Mouse (Mus musculus) forebrain, embryonic 13.5 days (tissue): ENCODE measurements at regions not wholly inside any gene's neighbourhood (a gene's known extent, or its start where the extent isn't known, plus 50 kb on each side); places are given as distances from the start of the nearest gene placed in this dataset.
A peak's percentile ranks its signal among the peaks of the same experiment; 100 is the strongest.
"Not testable (repeated sequence)": the region's sequence is repeated elsewhere in the genome, so short reads cannot be mapped to it uniquely, and the experiment has no call there.

ENCODE experiments used
- ATAC-seq: fragments of 200-750 bp; cut with Nextera tagmentation; 2 replicates; pipeline ENCODE4 v1.8.0; 2017
- H3K27ac ChIP-seq: fragments of 300-500 bp; sonication (generic); 2 replicates; pipeline ENCODE4 v1.5.1; 2015; ENCODE audit warnings: inconsistent platforms, mild to moderate bottlenecking, moderate library complexity
- H3K27me3 ChIP-seq: fragments of 300-500 bp; sonication (generic); 2 replicates; pipeline ENCODE4 v1.6.1; 2015; ENCODE audit warnings: mild to moderate bottlenecking, inconsistent platforms
- H3K36me3 ChIP-seq: fragments of 300-500 bp; sonication (generic); 2 replicates; pipeline ENCODE4 v1.6.1; 2015; ENCODE audit warnings: mild to moderate bottlenecking, inconsistent platforms; ENCODE audit not compliant: poor library complexity, severe bottlenecking
- H3K4me1 ChIP-seq: fragments of 300-500 bp; sonication (generic); 2 replicates; pipeline ENCODE4 v1.6.1; 2015; ENCODE audit warnings: inconsistent platforms
- H3K4me2 ChIP-seq: fragments of 300-500 bp; sonication (generic); 2 replicates; pipeline ENCODE4 v1.6.1; 2015; ENCODE audit warnings: inconsistent platforms, mild to moderate bottlenecking, moderate library complexity
- H3K4me3 ChIP-seq: fragments of 300-500 bp; sonication (generic); 2 replicates; pipeline ENCODE4 v1.5.1; 2015; ENCODE audit warnings: mild to moderate bottlenecking, inconsistent platforms
- H3K9ac ChIP-seq: fragments of 300-500 bp; sonication (generic); 2 replicates; pipeline ENCODE4 v1.6.1; 2015; ENCODE audit warnings: mild to moderate bottlenecking, inconsistent platforms
- H3K9me3 ChIP-seq: fragments of 300-500 bp; sonication (generic); replicated peaks from 2 replicates; pipeline ENCODE4 v1.6.1; 2016; ENCODE audit warnings: inconsistent platforms
- WGBS: fragments of 180-500 bp; shearing (Covaris S2); methylation state at CpG from one replicate; pipeline ENCODE4 v1.1.7; 2015; 5-methylcytosine and 5-hydroxymethylcytosine counted together

DNA sequence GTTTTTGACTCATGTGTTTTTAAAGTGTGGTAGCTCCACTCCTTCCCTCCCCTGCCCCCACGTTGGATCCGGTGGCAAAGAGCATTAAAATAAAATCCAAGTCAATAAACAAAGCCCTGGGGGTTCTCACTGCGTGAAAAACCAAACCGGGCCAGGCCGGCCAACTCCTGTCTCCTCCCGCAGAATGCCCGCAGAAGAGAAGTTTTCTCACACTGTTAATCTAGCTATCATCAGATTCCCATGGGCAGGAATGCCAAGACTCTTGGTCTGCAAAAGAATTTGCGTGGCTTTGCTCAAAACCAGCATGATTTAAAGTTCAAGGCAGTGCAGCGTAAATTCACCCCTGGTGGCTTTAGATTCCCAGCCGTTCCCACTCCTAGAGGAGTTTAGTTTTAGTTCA, 219.0 kb downstream of the Nkx6-1 start:
- Histone ChIP-seq H3K4me3 (no peak overlapping the region), H3K4me2 (no peak overlapping the region), H3K4me1 (no peaks in the 10 kb centered on the region), H3K36me3 (no peaks in the 10 kb centered on the region), H3K27ac (no peak overlapping the region), H3K9me3 (no peaks in the 10 kb centered on the region), H3K9ac (no peak overlapping the region), H3K27me3 (no peaks in the 10 kb centered on the region)
- ATAC-seq, result no peak
- WGBS, result 51% methylated on average over 10 of the region's 10 CpGs

DNA sequence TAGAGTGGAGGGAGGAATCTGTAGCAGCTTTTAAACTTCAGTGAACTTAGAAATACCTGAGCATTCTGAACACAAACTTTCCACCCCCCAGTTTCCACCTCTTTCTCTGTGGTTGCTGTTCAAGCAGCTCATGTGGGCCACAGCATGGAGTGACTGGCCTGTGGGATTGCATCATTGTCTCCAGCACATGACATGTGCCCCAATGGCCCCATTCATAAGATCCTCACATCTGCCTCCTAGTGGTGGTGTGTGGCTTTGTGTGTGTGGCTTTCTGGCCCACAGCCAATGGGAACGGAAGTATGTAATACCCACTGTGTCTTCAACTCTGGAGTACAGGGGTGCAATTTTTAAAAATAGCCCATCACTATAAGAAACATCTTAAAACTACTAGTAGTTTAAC, 223.0 kb downstream of the Nkx6-1 start:
- Histone ChIP-seq H3K9me3 (no peaks in the 10 kb centered on the region), H3K4me3 (no peak overlapping the region), H3K9ac (no peak overlapping the region), H3K36me3 (no peaks in the 10 kb centered on the region), H3K27ac (no peak overlapping the region), H3K4me2 (no peak overlapping the region), H3K4me1 (peaks cover 6% of the 10 kb centered on the region; the same call in 1 of the 2 replicates), H3K27me3 (no peaks in the 10 kb centered on the region)
- 68% methylated on average over 1 of the region's 1 CpGs for WGBS
- ATAC-seq, result no peak

DNA sequence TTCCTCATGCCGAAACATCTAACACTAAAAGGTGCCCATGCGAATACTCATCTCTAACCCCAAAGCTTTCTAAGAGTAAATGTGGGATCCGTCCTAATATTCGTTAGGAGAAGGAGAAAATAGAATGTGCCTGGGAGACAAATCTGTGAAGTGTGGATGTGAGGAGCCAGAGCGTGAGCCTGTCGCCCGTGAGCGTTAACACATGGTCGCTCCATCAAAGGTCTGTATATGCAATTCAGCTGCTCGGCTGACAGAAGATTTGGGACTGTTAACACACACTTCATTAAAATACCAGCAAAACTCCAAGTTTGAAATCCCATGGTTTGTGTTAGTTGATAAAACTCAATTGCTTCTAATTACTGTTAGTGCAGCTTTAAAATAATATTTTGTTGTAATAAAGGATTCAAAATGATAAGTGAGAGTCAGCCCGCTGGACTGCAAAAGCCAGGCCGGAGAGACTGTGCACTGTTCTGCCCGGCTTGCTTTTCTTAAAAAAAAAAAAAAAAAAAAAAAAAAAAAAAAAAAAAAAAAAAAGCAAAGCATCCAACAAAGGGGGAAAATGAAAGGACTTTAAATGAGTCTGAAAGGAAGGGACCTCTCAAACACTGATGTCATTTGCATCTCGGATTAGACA, 227.0 kb downstream of the Nkx6-1 start:
- no peak overlapping the region for H3K4me2 ChIP-seq
- H3K36me3 ChIP-seq, result no peaks in the 10 kb centered on the region
- H3K9me3 ChIP-seq, result no peaks in the 10 kb centered on the region
- H3K27me3 ChIP-seq, result peaks cover 11% of the 10 kb centered on the region; the same call in 1 of the 2 replicates
- 55% methylated on average over 14 of the region's 14 CpGs for WGBS
- ATAC-seq, result no peak
- no peak overlapping the region for H3K9ac ChIP-seq
- peaks cover 7% of the 10 kb centered on the region; the same call in 1 of the 2 replicates for H3K4me1 ChIP-seq
- no peak overlapping the region for H3K27ac ChIP-seq
- no peak overlapping the region for H3K4me3 ChIP-seq

DNA sequence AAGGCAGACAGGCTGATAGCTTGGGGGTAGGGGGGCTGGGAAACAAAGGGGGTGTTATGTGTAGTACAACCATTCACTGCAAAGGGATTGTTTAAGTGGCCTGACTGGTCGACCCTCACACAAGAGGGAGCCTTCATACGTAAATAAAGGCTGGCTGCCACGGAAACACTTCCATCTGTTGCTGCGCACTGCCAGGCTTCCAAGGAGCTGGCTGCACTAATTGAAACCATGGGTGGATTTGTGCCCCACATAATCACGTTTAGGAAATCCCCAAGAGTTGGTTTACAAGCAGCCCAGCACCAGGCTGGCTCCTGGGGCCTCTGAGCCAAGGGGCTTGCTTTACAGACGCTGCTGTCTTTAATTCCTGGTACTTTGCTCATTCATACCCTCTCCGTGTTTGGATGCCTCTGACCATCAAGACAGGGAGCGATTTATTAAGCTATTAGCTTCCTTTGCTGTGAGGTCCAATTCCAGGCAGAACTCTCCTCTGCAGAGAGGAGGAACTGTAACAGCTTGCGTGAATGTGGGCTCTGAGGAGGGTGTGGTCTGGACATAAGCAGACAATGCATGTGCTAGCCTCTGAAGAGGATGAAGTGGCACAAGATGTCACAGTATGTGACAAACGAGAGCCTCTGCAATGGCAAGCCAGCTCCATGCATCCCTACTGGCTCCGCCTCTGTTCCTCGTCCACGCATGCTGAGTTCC, 238.6 kb downstream of the Nkx6-1 start:
- H3K4me1 ChIP-seq, result peaks cover 21% of the 10 kb centered on the region
- H3K36me3 ChIP-seq, result no peaks in the 10 kb centered on the region
- peak overlapping the region; percentile 48 for H3K4me2 ChIP-seq
- no peak overlapping the region for H3K9ac ChIP-seq
- peaks cover 26% of the 10 kb centered on the region for H3K27me3 ChIP-seq
- H3K9me3 ChIP-seq, result no peaks in the 10 kb centered on the region
- H3K4me3 ChIP-seq, result peak overlapping the region; percentile 9; the same call in 1 of the 2 replicates
- 14% methylated on average over 13 of the region's 13 CpGs for WGBS
- peak; percentile 96 for ATAC-seq
- peak overlapping the region; percentile 66 for H3K27ac ChIP-seq

DNA sequence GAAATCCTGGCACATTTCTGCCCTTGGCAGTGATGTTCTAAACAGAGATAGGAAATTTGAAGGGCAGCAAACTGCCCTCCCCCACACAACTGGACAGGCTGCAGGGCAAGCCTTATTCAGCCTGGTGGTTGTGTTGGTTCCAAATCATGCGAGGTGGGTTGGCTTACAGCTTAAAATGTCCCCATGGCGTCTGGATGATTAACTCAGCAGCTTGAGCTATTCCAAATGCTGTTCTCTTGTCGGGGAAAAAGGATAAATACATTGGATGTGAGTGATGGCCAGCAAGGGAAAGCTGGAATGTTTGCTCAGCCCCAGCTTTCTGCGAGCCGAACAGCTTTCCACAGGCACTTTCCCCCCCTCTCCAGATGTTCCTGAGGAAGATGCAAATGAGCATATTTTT, 280.5 kb downstream of the Nkx6-1 start:
- Histone ChIP-seq H3K9ac (no peak overlapping the region), H3K27ac (no peak overlapping the region), H3K4me1 (no peaks in the 10 kb centered on the region), H3K36me3 (no peaks in the 10 kb centered on the region), H3K27me3 (no peaks in the 10 kb centered on the region), H3K4me2 (no peak overlapping the region), H3K9me3 (no peaks in the 10 kb centered on the region), H3K4me3 (no peak overlapping the region)
- no peak for ATAC-seq
- 83% methylated on average over 5 of the region's 5 CpGs for WGBS

DNA sequence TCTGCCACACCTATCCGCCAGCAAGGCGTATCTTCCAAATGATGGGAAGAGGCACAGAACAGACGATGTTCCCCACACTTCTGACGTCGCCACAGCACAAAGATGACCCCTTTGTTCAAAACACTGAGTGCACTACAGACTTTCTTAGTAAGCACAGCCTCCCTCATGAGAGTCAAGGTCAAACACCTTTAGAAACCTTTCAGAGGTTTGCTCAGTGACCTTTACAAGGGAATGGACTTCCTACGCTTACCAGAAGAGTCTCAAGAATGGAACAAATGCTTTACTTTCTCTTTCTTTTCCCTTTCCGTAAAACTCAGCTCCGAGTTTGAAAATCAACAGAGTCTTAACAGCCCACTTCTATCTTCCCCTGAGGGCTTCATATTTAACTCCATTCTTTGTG, 283.4 kb downstream of the Nkx6-1 start:
- 68% methylated on average over 8 of the region's 8 CpGs for WGBS
- Histone ChIP-seq H3K27ac (no peak overlapping the region), H3K27me3 (peaks cover 4% of the 10 kb centered on the region; the same call in 1 of the 2 replicates), H3K9me3 (no peaks in the 10 kb centered on the region), H3K4me3 (no peak overlapping the region), H3K4me2 (no peak overlapping the region), H3K9ac (no peak overlapping the region), H3K4me1 (no peaks in the 10 kb centered on the region), H3K36me3 (no peaks in the 10 kb centered on the region)
- no peak for ATAC-seq

DNA sequence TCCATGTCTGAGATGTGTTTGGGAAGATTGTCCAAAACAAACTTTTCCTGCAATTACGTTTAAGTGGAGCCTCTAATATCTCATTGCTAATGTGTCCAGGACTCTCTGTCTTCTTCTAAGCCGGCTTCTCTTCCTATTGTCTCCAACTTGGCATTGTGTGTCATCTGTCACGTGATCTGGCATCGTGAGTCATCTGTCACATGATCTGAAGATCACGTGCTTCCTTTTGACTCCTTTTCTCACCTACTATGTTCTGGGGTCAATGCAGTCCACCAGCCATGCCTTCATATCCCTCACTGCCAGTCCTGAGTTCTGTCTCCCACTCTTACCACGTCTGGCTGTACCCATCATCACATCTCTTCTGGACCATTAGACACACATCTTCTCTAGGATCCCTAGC, 288.1 kb downstream of the Nkx6-1 start:
- no peak overlapping the region for H3K27ac ChIP-seq
- no peaks in the 10 kb centered on the region for H3K9me3 ChIP-seq
- peaks cover 4% of the 10 kb centered on the region; the same call in 1 of the 2 replicates for H3K27me3 ChIP-seq
- no peaks in the 10 kb centered on the region for H3K4me1 ChIP-seq
- 90% methylated on average over 6 of the region's 6 CpGs for WGBS
- H3K36me3 ChIP-seq, result no peaks in the 10 kb centered on the region
- no peak overlapping the region for H3K9ac ChIP-seq
- no peak overlapping the region for H3K4me2 ChIP-seq
- no peak for ATAC-seq
- no peak overlapping the region for H3K4me3 ChIP-seq

DNA sequence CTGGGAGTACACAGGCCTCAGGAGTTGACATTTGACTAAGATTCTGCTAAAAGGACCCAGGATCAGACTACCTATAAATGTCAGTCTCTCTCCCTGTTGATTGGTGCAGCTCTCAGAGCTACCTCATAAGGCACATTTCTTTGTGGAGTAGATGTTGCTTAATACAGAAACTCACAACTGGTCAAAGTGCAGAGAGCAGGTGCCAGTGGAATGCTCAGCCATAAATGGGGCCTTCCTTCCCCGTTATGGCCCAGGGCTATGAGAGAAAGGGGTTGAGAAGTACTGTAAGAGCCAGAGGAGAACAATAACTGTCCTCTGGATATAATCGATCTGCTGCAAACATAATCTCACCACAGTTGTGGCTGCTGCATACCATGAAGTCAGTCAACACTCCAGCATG, 290.7 kb downstream of the Nkx6-1 start:
- no peaks in the 10 kb centered on the region for H3K9me3 ChIP-seq
- no peak for ATAC-seq
- no peaks in the 10 kb centered on the region for H3K36me3 ChIP-seq
- no peak overlapping the region for H3K4me2 ChIP-seq
- no peaks in the 10 kb centered on the region for H3K4me1 ChIP-seq
- WGBS, result 80% methylated on average over 2 of the region's 2 CpGs
- peaks cover 9% of the 10 kb centered on the region; the same call in 1 of the 2 replicates for H3K27me3 ChIP-seq
- H3K27ac ChIP-seq, result no peak overlapping the region
- H3K4me3 ChIP-seq, result no peak overlapping the region
- no peak overlapping the region for H3K9ac ChIP-seq

DNA sequence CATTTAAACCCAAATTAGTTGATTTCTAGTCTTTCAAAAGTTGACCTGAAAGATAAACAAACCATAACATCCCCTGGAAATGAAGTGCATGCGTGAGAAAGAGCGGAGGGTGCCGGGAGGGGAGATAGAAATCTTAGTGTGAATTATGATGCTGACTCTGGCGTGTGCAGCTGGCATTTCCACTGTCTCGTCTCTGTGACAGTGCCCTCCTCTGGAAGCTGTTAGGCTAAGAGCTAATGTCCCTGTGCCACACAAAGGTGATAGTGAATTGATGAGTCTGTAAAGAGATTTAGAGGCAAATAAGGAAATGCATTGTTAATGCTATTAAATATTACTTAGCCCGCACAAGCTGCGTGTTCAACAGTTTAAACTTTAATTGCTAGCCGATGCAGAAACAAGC, 292.6 kb downstream of the Nkx6-1 start:
- Histone ChIP-seq H3K36me3 (no peaks in the 10 kb centered on the region), H3K27me3 (peaks cover 16% of the 10 kb centered on the region), H3K9ac (no peak overlapping the region), H3K4me1 (no peaks in the 10 kb centered on the region), H3K4me2 (no peak overlapping the region), H3K4me3 (no peak overlapping the region), H3K9me3 (no peaks in the 10 kb centered on the region), H3K27ac (no peak overlapping the region)
- WGBS, result 70% methylated on average over 8 of the region's 8 CpGs
- ATAC-seq, result no peak

DNA sequence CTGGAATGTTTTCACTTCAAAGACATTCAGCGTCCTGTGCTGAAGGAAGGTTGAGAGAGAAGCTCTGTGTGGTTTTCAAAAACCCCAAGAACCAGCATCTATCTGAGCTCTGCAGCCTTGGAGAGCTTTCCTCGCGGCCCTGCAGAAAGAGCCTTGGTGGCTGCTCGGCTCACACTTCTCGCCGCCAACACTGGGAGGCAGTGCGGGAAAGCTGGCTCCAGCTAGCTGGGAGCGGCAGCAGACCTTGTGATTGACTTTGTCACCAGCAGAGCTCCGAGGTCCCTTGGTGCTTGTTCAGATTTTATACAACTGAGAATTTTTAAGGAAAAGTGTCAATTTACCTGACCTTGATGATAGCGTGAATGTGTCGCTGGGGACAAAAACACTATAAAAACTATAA, 299.4 kb downstream of the Nkx6-1 start:
- 11% methylated on average over 11 of the region's 11 CpGs for WGBS
- Histone ChIP-seq H3K4me2 (no peak overlapping the region), H3K9ac (no peak overlapping the region), H3K36me3 (no peaks in the 10 kb centered on the region), H3K27ac (no peak overlapping the region), H3K4me3 (no peak overlapping the region), H3K9me3 (no peaks in the 10 kb centered on the region), H3K27me3 (peaks cover 46% of the 10 kb centered on the region), H3K4me1 (no peaks in the 10 kb centered on the region)
- ATAC-seq, result peak; percentile 80

DNA sequence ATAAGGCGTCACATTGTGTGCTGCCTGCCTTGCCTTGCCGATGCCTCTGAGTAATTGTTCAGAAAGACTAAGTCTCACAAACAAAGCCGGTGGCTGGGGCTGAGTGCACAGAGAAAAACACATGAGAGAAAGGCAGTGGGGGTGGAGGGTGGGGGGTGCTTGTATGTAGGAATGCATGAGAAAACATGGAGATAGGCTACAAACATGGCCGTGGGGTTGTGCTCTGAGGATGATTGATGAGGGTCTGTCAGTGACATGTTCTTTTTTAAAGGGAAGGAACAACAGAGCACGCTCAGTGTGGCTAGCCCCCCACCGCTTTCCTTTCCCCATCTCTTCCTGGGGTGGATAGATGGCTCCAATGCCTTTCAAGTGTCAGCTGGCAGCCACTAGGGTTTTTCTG, 304.8 kb downstream of the Nkx6-1 start:
- no peaks in the 10 kb centered on the region for H3K4me1 ChIP-seq
- no peak overlapping the region for H3K4me3 ChIP-seq
- H3K9me3 ChIP-seq, result no peaks in the 10 kb centered on the region
- no peak overlapping the region for H3K9ac ChIP-seq
- no peak for ATAC-seq
- H3K27me3 ChIP-seq, result peaks cover 21% of the 10 kb centered on the region; the same call in 1 of the 2 replicates
- WGBS, result 37% methylated on average over 6 of the region's 6 CpGs
- H3K27ac ChIP-seq, result no peak overlapping the region
- no peak overlapping the region for H3K4me2 ChIP-seq
- H3K36me3 ChIP-seq, result no peaks in the 10 kb centered on the region

DNA sequence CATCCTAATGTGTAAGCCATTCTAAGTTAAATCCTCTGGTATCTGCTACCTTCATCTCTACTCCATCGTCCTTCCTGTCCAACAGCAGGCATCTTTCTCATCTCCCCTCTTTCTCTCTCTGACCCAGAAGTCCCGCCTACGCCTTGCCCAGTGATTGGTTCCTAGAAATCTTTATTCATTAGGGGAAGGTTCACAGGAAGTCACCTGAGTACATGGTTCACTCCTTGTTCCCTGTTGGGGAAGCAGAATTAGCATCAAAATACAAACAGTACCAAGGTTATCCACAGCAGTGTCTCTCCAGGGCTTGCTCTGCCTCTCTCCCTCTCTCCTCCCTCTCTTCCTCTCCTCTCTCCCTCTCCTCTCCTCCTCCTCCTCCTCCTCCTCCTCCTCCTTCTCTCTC, 319.4 kb downstream of the Nkx6-1 start:
- Histone ChIP-seq H3K9ac (no peak overlapping the region), H3K4me3 (no peak overlapping the region)

DNA sequence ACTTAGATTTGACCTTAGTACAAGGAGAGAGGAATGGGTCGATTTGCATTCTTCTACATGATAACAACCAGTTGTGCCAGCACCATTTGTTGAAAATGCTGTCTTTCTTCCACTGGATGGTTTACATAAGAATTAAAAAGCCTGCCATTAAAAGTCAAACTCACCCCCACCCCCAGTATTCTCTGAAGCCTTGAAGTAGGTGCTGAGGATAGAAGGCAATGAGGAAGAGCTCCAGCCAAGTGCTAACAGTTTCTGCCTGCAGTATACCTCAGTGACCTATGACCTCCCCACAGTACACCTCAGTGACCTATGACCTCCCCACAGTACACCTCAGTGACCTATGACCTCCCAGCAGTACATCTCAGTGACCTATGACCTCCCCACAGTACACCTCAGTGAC, 328.4 kb downstream of the Nkx6-1 start:
- H3K27ac ChIP-seq, H3K4me1 ChIP-seq, ATAC-seq, H3K9me3 ChIP-seq, H3K9ac ChIP-seq, H3K27me3 ChIP-seq, H3K4me2 ChIP-seq, H3K4me3 ChIP-seq, H3K36me3 ChIP-seq: not testable (repeated sequence)
- WGBS, result 100% methylated on average over 1 of the region's 1 CpGs

More for the DNA sequence above, 319.4 kb downstream of the Nkx6-1 start:
- Histone ChIP-seq H3K9me3 (no peaks in the 10 kb centered on the region), H3K36me3 (no peaks in the 10 kb centered on the region), H3K4me2 (no peak overlapping the region), H3K27ac (no peak overlapping the region), H3K4me1 (no peaks in the 10 kb centered on the region), H3K27me3 (no peaks in the 10 kb centered on the region)
- ATAC-seq, result no peak
- WGBS, result 75% methylated on average over 3 of the region's 3 CpGs
